Mouse (Mus musculus) embryonic stem cell, embryonic (primary cell): ENCODE measurements around the gene Rapgef3.

Source experiments
- CTCF ChIA-PET, 4 experiments: fragments of 300-600 bp in 2 of 4; fragments of 350-600 bp in 2 of 4; sonication (Branson Sonifier 250); formaldehyde crosslinking; loops; one replicate each; lab custom pipeline; 2022; ENCODE audit warnings: inconsistent platforms in 2 of 4; lab: Charles Lee
- POLR2A ChIA-PET, 4 experiments: fragments of 300-600 bp in 2 of 4; fragments of 350-600 bp in 2 of 4; sonication (Branson Sonifier 250); formaldehyde crosslinking; loops; one replicate each; lab custom pipeline; 2022; ENCODE audit warnings: antibody characterized with exemption in 4 of 4, inconsistent platforms in 1 of 4; lab: Charles Lee

The Rapgef3 gene

GRCm38 (mm10) chr15:97747486-97747885, 20.3 kb downstream of the Rapgef3 start:
- CTCF ChIA-PET: interaction anchor here in 1 of 4 experiments (0.6 to 1.4 kb wide), 2 partner anchors 29 to 102 kb away, joined by 3 to 4 read pairs; no protein-coding TSS in a partner anchor
- POLR2A ChIA-PET: interaction anchor here in 1 of 4 experiments (1.0 to 1.8 kb wide), 2 partner anchors 9 to 14 kb away, joined by 3 to 4 read pairs; no protein-coding TSS in a partner anchor

DNA sequence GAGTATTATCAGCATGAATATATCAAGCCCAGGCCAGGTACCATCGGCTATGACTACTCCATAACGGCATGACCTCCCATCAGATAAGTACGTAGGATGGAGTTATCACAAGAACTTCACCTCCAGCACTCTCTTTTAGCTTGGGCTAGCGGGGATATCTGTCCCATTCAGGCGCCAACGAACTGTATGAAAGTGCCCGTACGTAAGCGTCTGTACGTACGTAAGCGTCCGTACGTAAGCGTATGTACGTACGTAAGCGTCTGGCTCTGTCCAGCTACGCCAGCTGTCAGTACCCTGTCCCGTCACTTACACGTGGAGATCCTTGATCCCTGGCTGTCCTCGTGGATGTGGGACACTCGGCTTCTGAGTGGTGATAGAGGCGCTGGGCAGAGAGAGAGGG, 21.0 kb downstream of the Rapgef3 start:
- CTCF ChIA-PET: interaction anchor here in 3 of 4 experiments (0.6 to 1.4 kb wide), 3 partner anchors 30 to 206 kb away, joined by 3 to 4 read pairs (median 4); no protein-coding TSS in a partner anchor
- POLR2A ChIA-PET: interaction anchor here in 2 of 4 experiments (0.5 to 2.4 kb wide), 5 partner anchors 9 to 414 kb away, joined by 3 to 7 read pairs (median 4); no protein-coding TSS in a partner anchor

DNA sequence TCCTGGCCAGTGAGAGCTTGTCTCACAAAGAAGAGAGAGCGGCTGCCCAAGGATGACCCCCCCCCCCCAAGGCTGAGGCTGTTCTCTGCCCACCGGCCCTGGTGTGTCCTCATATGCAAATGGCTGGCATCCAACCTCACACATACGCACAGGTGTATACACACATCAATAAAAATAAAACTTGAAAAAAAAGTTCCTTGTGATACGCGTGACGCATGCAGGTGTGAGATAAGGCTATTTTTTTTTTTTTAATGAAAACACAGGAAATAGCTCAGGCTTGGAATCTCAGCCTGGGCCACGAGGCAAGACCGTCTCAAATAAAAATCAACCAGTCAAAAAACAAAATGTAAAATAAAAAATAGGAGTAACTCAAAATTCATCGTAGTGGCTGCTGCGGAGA, 21.5 kb downstream of the Rapgef3 start:
- POLR2A ChIA-PET: interaction anchor here in 2 of 4 experiments (0.5 to 2.4 kb wide), 4 partner anchors 15 to 149 kb away, joined by 3 to 7 read pairs (median 4); no protein-coding TSS in a partner anchor
- CTCF ChIA-PET: interaction anchor here (0.6 to 2.1 kb wide), 6 partner anchors 30 to 205 kb away, joined by 3 to 10 read pairs (median 4); no protein-coding TSS in a partner anchor

DNA sequence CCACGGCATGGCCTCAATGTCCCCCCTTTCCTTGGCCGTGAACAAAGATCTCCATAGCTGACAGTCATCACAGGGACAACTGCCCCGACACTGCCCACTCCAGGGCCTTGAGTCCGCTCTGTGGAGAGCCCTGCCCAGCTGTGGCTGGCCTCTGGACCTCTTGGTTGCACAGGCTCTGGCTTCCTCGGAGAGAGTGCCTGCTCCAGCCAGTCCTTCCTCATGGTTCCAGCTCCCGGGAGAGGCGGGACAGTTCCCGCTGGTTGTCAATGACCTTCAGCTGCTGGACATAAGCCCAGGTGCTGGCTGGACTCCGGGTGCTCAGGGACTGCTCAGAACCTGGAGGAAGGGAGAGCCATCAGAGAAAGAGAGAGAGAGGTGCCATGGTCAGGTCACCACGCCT, 22.4 kb downstream of the Rapgef3 start:
- ChIA-PET POLR2A (interaction anchor here in 2 of 4 experiments (0.6 to 2.4 kb wide), 8 partner anchors 16 to 209 kb away, joined by 3 to 7 read pairs (median 3); partner anchors contain the start of gene Rapgef3 (in 1 of the 2)), CTCF (interaction anchor here in 2 of 4 experiments (0.9 to 2.1 kb wide), 6 partner anchors 31 to 218 kb away, joined by 3 to 10 read pairs (median 3); partner anchors contain the start of gene Tmem106c (in 1 of the 2))

DNA sequence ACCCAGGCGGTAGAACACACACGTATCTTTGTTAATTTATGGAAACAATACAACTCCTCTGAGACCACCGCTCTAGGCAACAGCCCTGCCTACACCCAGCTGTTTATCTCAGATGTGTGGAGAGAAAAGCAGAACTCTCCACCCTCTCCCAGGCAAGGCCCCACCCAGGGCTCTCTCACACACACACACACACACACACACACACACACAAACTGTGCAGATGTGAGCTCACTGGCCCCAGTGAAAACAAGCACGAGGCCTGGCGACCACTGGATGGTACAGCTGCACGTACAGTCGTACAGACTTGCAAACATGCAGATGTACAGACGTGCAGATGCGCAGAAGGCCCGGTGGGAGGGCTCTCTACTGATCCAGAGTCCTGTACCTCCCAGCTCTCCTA, 22.8 kb downstream of the Rapgef3 start:
- ChIA-PET POLR2A (interaction anchor here in 3 of 4 experiments (0.6 to 2.4 kb wide), 10 partner anchors 9 to 209 kb away, joined by 3 to 7 read pairs (median 3); partner anchors contain the start of gene Rapgef3 (in 1 of the 3)), CTCF (interaction anchor here in 3 of 4 experiments (0.6 to 2.1 kb wide), 11 partner anchors 31 to 772 kb away, joined by 3 to 10 read pairs (median 3); partner anchors contain the start of gene Tmem106c (in 1 of the 3))

DNA sequence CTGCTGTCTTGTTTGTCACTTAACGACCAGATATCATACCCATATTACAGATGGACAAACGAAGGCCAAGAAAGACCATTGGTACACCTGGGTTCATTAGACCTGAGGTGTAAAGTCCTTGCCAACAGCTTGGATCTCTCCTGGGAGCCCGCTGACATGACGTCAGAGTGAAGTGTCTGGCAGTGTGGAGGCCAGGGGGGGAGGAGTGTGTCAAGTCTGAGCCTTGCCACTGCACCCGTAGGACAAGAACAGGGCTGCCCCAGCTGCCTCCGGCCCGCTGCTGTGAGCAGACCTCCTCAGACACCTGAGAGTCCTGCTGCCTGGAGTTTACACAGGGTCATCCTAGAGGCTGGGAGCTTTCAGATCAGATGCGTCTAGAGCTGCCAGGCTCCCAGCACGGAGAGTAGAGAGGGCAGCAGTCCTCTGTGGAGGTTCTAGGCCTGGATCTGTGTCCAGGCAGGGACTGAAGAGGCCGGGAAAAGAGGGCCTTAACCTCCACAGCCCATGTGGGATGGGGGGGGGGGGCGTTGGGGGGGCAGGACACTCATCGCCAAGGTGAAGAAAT, 23.7 kb downstream of the Rapgef3 start:
- ChIA-PET CTCF (interaction anchor here in 3 of 4 experiments (0.6 to 2.1 kb wide), 7 partner anchors 32 to 773 kb away, joined by 3 to 10 read pairs (median 6); partner anchors contain the start of gene Tmem106c (in 1 of the 3)), POLR2A (interaction anchor here in 3 of 4 experiments (0.7 to 1.7 kb wide), 7 partner anchors 10 to 24 kb away, joined by 3 to 5 read pairs (median 4); partner anchors contain the start of gene Rapgef3 (in 1 of the 3))

- POLR2A ChIA-PET: interaction anchor here in 2 of 4 experiments (0.5 to 1.4 kb wide), 3 partner anchors 12 to 124 kb away, joined by 3 to 4 read pairs (median 3); no protein-coding TSS in a partner anchor
- CTCF ChIA-PET: interaction anchor here in 1 of 4 experiments (1.4 kb wide), 2 partner anchors 9 to 33 kb away, joined by 5 read pairs; no protein-coding TSS in a partner anchor
These were observed 24.6 kb downstream of the Rapgef3 start for GRCm38 (mm10) chr15:97743210-97743609.

- ChIA-PET CTCF (interaction anchor here in 1 of 4 experiments (1.4 kb wide), 1 partner anchor 9 kb away, joined by 5 read pairs; no protein-coding TSS in a partner anchor), POLR2A (interaction anchor here in 2 of 4 experiments (0.7 to 1.4 kb wide), 2 partner anchors 34 to 389 kb away, joined by 3 read pairs; no protein-coding TSS in a partner anchor)
These were observed 25.2 kb downstream of the Rapgef3 start for GRCm38 (mm10) chr15:97742600-97742999.

- POLR2A ChIA-PET: interaction anchor here in 2 of 4 experiments (0.7 to 1.4 kb wide), 2 partner anchors 34 to 389 kb away, joined by 3 read pairs; no protein-coding TSS in a partner anchor
- CTCF ChIA-PET: interaction anchor here in 2 of 4 experiments (1.4 to 1.8 kb wide), 2 partner anchors 10 kb away, joined by 5 to 8 read pairs; no protein-coding TSS in a partner anchor
These were observed 25.7 kb downstream of the Rapgef3 start for GRCm38 (mm10) chr15:97742074-97742473.

DNA sequence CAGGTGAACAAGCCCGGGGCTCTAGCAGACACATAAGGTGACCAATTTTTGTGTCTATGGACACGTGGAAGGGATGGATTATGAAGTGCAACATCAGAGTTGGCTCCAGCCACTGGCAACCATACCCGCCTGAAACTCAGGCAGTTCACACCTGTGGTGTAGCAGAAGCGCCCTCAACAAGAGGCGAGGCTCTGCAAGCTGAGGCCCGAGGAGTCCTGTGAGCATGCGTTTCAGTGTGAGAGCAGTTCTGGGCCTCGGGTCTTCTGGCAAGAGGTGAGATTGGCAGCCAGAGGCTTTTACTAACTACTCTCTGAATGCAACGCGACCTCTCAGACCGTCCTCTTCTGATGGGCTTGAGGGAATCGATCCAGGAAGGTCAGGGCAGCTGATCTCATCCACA, 26.1 kb downstream of the Rapgef3 start:
- POLR2A ChIA-PET: interaction anchor here in 1 of 4 experiments (1.4 kb wide), 1 partner anchor 35 kb away, joined by 3 read pairs; no protein-coding TSS in a partner anchor
- CTCF ChIA-PET: interaction anchor here in 2 of 4 experiments (1.4 to 1.8 kb wide), 2 partner anchors 10 kb away, joined by 5 to 8 read pairs; no protein-coding TSS in a partner anchor

DNA sequence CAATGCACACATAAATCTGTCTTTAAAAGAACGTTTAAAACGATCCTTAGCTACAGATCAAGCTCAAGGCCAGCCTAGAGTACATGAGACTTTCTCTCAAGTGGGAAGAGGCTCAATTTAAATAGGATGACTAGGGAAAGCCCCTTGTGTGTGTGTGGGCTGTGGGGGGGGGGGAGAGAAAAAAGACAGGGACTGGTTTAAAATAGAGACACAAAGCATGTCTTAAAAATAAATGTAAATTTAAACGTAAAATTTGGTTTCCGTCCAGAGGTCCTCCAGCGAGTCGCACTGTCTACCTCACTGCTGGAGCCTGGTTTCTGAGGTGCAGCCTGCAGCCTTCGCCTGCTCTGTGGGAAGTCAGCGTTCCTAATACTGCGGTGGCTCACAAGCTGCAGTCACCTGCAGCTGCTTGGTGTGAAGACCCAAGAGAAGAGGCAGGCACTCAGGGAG, 27.5 kb downstream of the Rapgef3 start:
- ChIA-PET CTCF (interaction anchor here (0.5 to 2.4 kb wide), 7 partner anchors 11 to 677 kb away, joined by 3 to 9 read pairs (median 6); no protein-coding TSS in a partner anchor), POLR2A (interaction anchor here in 3 of 4 experiments (0.5 to 2.2 kb wide), 6 partner anchors 8 to 367 kb away, joined by 3 to 10 read pairs (median 5); partner anchors contain the start of gene Endou (in 1 of the 3))

DNA sequence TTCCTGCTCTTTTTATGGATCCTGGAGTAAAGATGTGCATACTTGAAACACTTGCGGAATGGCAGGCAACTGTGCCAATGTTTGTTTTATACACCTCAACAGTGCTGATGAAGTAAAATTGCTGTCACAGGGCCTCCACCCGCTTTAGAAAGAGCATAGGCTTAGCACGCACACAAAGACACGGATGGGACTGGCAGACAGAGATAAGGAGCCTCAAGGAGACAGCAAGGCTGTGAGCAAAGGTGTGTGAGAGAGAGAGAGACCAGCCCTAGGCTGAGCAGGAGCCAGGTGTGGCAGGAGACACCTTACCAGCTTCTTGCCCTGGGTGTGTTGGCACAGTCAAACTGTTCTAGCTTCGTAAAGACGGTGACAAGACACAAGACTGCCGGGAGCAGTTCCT, 28.8 kb downstream of the Rapgef3 start:
- POLR2A ChIA-PET: interaction anchor here in 1 of 4 experiments (1.5 kb wide), 1 partner anchor 15 kb away, joined by 5 read pairs; no protein-coding TSS in a partner anchor
- CTCF ChIA-PET: interaction anchor here in 2 of 4 experiments (0.5 to 2.4 kb wide), 3 partner anchors 13 to 49 kb away, joined by 4 to 9 read pairs (median 4); no protein-coding TSS in a partner anchor

GRCm38 (mm10) chr15:97731988-97732387, 35.8 kb downstream of the Rapgef3 start:
- CTCF ChIA-PET: interaction anchor here in 2 of 4 experiments (0.6 to 1.7 kb wide), 2 partner anchors 45 to 67 kb away, joined by 3 to 4 read pairs; no protein-coding TSS in a partner anchor
- POLR2A ChIA-PET: interaction anchor here in 1 of 4 experiments (2.1 kb wide), 1 partner anchor 9 kb away, joined by 6 read pairs; no protein-coding TSS in a partner anchor

DNA sequence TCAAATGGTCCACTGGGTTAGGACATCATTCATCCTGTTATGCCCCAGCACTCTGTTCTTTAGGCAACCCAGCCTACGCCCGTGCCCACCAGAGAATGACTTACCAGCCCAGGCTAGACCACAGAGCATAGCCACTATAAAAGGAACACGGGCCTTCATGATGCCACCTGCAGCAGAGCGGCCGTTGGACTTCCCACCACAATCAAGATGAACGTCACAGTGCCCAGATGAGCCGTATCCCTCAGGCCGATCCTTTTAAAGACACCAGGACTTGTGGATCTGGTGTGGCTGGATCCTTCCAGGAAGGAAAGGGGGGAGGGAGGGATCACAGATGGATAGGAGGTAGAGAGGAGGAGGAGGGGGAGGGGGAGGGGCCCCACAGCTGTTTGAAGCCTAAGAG, 36.7 kb downstream of the Rapgef3 start, which contains the start of gene Endou:
Gene Endou (minus strand): TSS at position 229 of the 400 bp plus-strand sequence.
- CTCF ChIA-PET: interaction anchor here in 1 of 4 experiments (0.6 to 1.7 kb wide), 3 partner anchors 17 to 233 kb away, joined by 3 to 4 read pairs (median 3); partner anchors contain the start of gene Tmem106c

GRCm38 (mm10) chr15:97730365-97730764, 37.4 kb downstream of the Rapgef3 start:
- ChIA-PET CTCF (interaction anchor here in 2 of 4 experiments (0.6 to 1.0 kb wide), 4 partner anchors 18 to 234 kb away, joined by 3 read pairs; partner anchors contain the start of gene Tmem106c (in 1 of the 2)), POLR2A (interaction anchor here in 3 of 4 experiments (0.5 to 2.1 kb wide), 4 partner anchors 10 to 557 kb away, joined by 3 to 10 read pairs (median 5); no protein-coding TSS in a partner anchor)

More for the DNA sequence above, 36.7 kb downstream of the Rapgef3 start, which contains the start of gene Endou:
- POLR2A ChIA-PET: interaction anchor here in 1 of 4 experiments (2.1 kb wide), 1 partner anchor 10 kb away, joined by 6 read pairs; no protein-coding TSS in a partner anchor

- ChIA-PET POLR2A (interaction anchor here in 1 of 4 experiments (0.9 to 2.1 kb wide), 6 partner anchors 12 to 61 kb away, joined by 3 to 10 read pairs (median 4); partner anchors contain the start of gene Rapgef3), CTCF (interaction anchor here in 1 of 4 experiments (1.2 kb wide), 1 partner anchor 62 kb away, joined by 3 read pairs; no protein-coding TSS in a partner anchor)
These were observed 39.0 kb downstream of the Rapgef3 start for GRCm38 (mm10) chr15:97728804-97729203.

DNA sequence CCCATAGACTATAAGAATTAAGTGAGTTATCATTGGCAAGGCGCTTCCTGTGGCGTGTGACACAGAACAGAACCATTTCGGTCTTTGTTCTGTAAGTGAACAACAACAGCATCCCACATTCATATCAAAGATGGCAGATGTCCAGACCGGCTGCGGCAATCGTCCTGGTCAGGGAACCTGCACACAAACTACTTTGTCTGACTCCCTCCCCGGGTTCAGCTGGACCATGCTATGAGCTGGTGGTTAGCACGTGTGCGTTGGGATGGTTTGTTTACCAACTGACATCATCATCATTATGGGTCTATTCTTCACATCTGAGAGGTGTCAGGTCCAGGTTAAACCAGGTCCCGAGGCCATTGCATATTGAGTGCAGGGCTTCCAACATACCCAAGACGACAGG, 39.4 kb downstream of the Rapgef3 start:
- ChIA-PET CTCF (interaction anchor here in 1 of 4 experiments (1.2 kb wide), 2 partner anchors 61 to 62 kb away, joined by 3 read pairs; no protein-coding TSS in a partner anchor), POLR2A (interaction anchor here in 2 of 4 experiments (0.5 to 2.1 kb wide), 4 partner anchors 18 to 283 kb away, joined by 3 to 7 read pairs (median 4); partner anchors contain the start of gene Rapgef3 (in 1 of the 2))
